Mouse (Mus musculus) heart, embryonic 11.5 days (tissue): Measurements from ENCODE around the gene Pbx4. TPM values are rescaled to one million over a fixed set of nuclear protein-coding genes. Genes with fewer than 3 reads are reported as not detected.
A peak's percentile ranks its signal among the peaks of the same experiment; 100 is the strongest.

ENCODE experiments used
- ATAC-seq: fragments of 200-750 bp; cut with Nextera tagmentation; replicated peaks from 2 replicates; pipeline ENCODE4 v1.8.0; 2017; ENCODE audit warnings: moderate library complexity; ENCODE audit not compliant: insufficient number of reproducible peaks, low FRiP score, low TSS enrichment
- H3K27ac ChIP-seq: fragments of 300-500 bp; sonication (generic); 2 replicates; pipeline ENCODE4 v1.5.1; 2014; ENCODE audit warnings: mild to moderate bottlenecking, low read depth, low read length
- H3K27me3 ChIP-seq: fragments of 300-500 bp; sonication (generic); 2 replicates; pipeline ENCODE4 v1.6.1; 2014; ENCODE audit warnings: mild to moderate bottlenecking, low read length, mixed read lengths; ENCODE audit not compliant: control insufficient read depth, insufficient read depth
- H3K36me3 ChIP-seq: fragments of 300-500 bp; sonication (generic); 2 replicates; pipeline ENCODE4 v1.6.1; 2014; ENCODE audit warnings: mild to moderate bottlenecking, low read length, moderate library complexity, mixed read lengths; ENCODE audit not compliant: control insufficient read depth, insufficient read depth
- H3K4me1 ChIP-seq: fragments of 300-500 bp; sonication (generic); 2 replicates; pipeline ENCODE4 v1.6.1; 2014; ENCODE audit warnings: low read length; ENCODE audit not compliant: control insufficient read depth, insufficient read depth
- H3K4me2 ChIP-seq: fragments of 300-500 bp; sonication (generic); 2 replicates; pipeline ENCODE4 v1.6.1; 2014; ENCODE audit warnings: mild to moderate bottlenecking, moderate library complexity
- H3K4me3 ChIP-seq: fragments of 300-500 bp; sonication (generic); 2 replicates; pipeline ENCODE4 v1.5.1; 2014; ENCODE audit warnings: low read depth, low read length
- H3K9ac ChIP-seq: fragments of 300-500 bp; sonication (generic); 2 replicates; pipeline ENCODE4 v1.6.1; 2014; ENCODE audit warnings: mild to moderate bottlenecking, low read depth, low read length, moderate library complexity
- H3K9me3 ChIP-seq: fragments of 300-500 bp; sonication (generic); replicated peaks from 2 replicates; pipeline ENCODE4 v1.6.1; 2016; ENCODE audit warnings: low read length; ENCODE audit not compliant: control insufficient read depth
- WGBS: fragments of 180-500 bp; shearing (Covaris S2); extraction: QIAGEN DNeasy Blood & Tissue Kit; methylation state at CpG from one replicate; pipeline ENCODE4 v1.1.7; 2014; ENCODE audit not compliant: insufficient replicate concordance; 5-methylcytosine and 5-hydroxymethylcytosine counted together
- polyA plus RNA-seq: library from polyadenylated mRNA; unstranded; fragments of >200 nt; fragmentation: Nextera tagmentation; extraction: Ambion mirVana; gene quantifications from 2 replicates; pipeline ENCODE4 v1.2.1, GENCODE M21; 2014

The Pbx4 gene
- polyA plus RNA-seq, 1 experiment from 2014 or later = 4.0 TPM

DNA sequence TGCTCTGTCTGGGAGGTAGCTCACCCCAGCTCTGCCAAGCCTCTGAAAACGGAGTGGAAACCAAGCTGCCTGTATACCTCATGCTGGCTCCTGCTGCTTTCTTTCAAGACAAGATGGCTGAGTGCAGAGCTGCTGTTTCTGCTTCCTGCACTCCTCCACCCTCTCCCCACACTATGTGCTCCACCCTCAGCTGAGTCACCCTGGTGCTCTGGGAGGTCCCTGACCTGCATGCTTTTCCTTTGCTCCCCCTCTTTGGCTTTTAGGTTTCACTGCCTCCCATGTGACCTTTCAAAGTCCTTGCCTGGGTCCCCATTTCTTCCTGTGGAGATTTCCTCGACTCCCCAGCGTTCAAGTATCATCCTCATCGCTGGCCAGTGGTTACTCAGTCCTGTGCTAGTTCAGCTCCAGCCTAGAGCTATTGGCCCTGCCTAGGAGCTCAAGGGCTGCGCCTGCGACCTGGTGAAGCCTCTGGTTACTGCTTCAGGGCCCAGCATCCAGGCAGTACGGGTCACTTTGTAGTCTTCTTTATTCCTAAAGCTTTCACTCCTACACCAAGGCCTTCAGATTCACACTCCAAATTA, 18.7 kb downstream of the Pbx4 start:
- Histone ChIP-seq H3K9me3 (no peaks in the 10 kb centered on the region), H3K27me3 (no peaks in the 10 kb centered on the region), H3K4me1 (peaks cover 6% of the 10 kb centered on the region), H3K4me3 (no peak overlapping the region), H3K27ac (no peak overlapping the region), H3K9ac (no peak overlapping the region), H3K4me2 (no peak overlapping the region), H3K36me3 (no peaks in the 10 kb centered on the region)
- no peak for ATAC-seq
- WGBS = 72% methylated on average over 7 of the region's 7 CpGs

DNA sequence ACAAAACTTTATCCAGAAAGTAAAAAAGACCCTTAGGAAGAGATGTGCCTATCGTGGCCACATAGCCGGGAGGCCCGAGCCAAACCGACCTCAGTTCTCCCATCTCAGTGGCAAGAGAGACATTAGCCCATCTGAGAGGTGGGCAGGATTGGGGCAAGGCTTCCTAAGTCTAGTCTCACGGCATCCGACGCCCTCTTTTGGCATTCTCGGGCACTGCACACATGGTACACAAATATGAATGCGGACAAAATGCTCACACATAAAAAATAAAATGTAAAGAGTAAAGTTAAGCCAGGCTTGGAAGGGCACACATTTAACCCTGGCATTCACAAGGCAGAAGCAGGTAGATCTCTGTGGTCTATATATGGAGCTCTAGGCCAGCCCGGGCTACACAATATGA, 21.6 kb downstream of the Pbx4 start:
- 84% methylated on average over 10 of the region's 10 CpGs for WGBS
- H3K4me3 ChIP-seq = no peak overlapping the region
- no peaks in the 10 kb centered on the region for H3K9me3 ChIP-seq
- no peak overlapping the region for H3K4me2 ChIP-seq
- peaks cover 3% of the 10 kb centered on the region for H3K4me1 ChIP-seq
- H3K27me3 ChIP-seq = no peaks in the 10 kb centered on the region
- H3K27ac ChIP-seq = no peak overlapping the region
- no peak overlapping the region for H3K9ac ChIP-seq
- no peak for ATAC-seq
- no peaks in the 10 kb centered on the region for H3K36me3 ChIP-seq

DNA sequence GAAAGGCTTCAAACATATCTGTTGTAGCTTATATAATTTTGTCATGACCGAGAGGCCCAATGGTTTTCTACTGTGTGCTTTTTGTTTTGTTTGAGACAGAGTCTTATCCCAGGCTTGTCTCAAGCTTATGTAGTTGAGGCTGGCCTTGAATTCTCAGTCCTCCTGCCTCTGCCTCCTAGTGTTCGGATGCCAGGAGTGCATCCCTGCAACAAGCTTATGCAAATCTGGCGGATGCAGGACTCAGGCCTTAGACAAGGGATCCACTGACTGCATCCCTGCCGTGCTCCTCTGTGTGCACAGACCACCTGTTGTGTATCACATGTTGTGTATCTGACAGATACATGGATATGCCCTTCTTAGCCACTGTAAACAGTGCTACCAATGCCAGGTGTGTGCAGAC, 28.5 kb downstream of the Pbx4 start:
- no peak for ATAC-seq
- Histone ChIP-seq H3K36me3 (no peaks in the 10 kb centered on the region), H3K27me3 (no peaks in the 10 kb centered on the region), H3K27ac (no peak overlapping the region), H3K4me1 (no peaks in the 10 kb centered on the region), H3K9ac (no peak overlapping the region), H3K4me2 (no peak overlapping the region), H3K4me3 (no peak overlapping the region), H3K9me3 (no peaks in the 10 kb centered on the region)
- 47% methylated on average over 4 of the region's 4 CpGs for WGBS

DNA sequence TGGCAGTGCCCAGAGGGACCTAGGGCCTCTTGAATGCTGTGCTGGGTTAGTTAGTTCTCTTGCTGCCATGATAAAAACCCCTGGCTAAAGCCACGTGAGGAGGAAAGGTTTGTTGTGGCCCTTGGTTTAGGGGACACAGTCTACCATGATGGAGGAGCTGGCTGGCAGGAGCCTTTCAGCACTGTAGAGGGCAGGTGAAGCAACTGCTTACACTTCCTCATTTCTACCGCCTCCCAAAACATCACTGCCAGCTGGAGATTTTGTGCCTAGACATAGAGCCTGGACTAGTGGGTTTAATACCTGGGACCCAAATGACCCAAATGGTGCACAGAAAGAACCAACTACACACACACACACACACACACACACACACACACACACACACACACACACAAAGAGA, 29.0 kb downstream of the Pbx4 start:
- H3K4me2 ChIP-seq = no peak overlapping the region
- H3K9me3 ChIP-seq = no peaks in the 10 kb centered on the region
- H3K27me3 ChIP-seq = no peaks in the 10 kb centered on the region
- 50% methylated on average over 2 of the region's 2 CpGs for WGBS
- H3K4me3 ChIP-seq = no peak overlapping the region
- no peaks in the 10 kb centered on the region for H3K4me1 ChIP-seq
- no peaks in the 10 kb centered on the region for H3K36me3 ChIP-seq
- no peak overlapping the region for H3K9ac ChIP-seq
- H3K27ac ChIP-seq = no peak overlapping the region
- ATAC-seq = no peak

DNA sequence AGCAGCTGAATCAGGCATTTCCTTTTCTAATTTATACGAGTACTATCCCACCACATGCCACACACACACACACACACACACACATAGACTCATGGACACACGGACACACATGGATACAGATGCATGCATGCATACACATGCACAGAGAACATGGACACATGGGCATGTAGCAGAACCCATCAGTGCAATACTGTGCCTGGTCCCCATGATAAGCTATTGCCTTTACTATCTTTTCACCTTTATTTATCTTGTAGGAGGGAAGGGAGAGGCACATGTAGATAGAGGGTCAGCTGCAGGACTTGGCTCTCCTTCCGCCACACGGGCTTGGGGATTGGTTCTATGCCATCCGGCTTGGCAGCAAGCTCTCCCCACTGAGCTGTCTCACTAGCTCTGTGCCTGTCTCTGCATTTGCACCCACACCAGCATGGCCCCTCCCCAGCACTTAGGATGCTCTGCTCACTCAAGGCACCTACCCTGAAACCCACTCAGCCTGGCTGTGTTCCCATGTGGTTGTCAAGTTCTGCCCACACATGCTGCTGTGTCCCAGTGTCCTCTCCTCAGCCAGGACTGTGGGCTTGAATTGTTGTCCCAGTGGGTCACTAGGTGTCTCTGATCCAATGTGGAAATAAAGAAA, 31.2 kb downstream of the Pbx4 start:
- Histone ChIP-seq H3K27ac (no peak overlapping the region), H3K9ac (0 out of 2 replicates have a peak overlapping the region, but pooled peaks have one; percentile 16), H3K36me3 (no peaks in the 10 kb centered on the region), H3K4me3 (no peak overlapping the region), H3K27me3 (no peaks in the 10 kb centered on the region), H3K4me2 (no peak overlapping the region), H3K4me1 (no peaks in the 10 kb centered on the region), H3K9me3 (no peaks in the 10 kb centered on the region)
- WGBS = 65% methylated on average over 5 of the region's 5 CpGs
- no peak for ATAC-seq

DNA sequence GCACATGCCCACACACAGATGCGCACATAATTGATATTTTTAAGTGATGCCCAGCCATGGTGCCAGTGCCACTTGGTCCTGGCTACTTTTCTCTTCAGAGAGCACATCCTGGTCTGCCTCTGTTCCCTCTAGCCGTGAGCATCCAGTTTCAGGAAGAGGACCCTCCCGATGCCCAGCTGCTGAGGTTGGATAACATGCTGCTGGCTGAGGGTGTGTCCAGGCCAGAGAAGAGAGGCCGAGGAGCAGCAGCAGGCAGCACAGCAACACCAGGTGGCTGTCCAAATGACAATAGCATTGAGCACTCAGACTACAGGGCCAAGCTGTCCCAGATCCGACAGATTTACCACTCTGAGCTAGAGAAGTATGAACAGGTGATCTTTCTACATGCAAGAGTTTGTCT, 31.9 kb downstream of the Pbx4 start:
- WGBS = 58% methylated on average over 5 of the region's 5 CpGs
- no peak overlapping the region for H3K4me2 ChIP-seq
- H3K4me1 ChIP-seq = no peaks in the 10 kb centered on the region
- no peaks in the 10 kb centered on the region for H3K9me3 ChIP-seq
- no peaks in the 10 kb centered on the region for H3K36me3 ChIP-seq
- no peak overlapping the region for H3K9ac ChIP-seq
- H3K27me3 ChIP-seq = no peaks in the 10 kb centered on the region
- no peak for ATAC-seq
- H3K27ac ChIP-seq = no peak overlapping the region
- H3K4me3 ChIP-seq = no peak overlapping the region

DNA sequence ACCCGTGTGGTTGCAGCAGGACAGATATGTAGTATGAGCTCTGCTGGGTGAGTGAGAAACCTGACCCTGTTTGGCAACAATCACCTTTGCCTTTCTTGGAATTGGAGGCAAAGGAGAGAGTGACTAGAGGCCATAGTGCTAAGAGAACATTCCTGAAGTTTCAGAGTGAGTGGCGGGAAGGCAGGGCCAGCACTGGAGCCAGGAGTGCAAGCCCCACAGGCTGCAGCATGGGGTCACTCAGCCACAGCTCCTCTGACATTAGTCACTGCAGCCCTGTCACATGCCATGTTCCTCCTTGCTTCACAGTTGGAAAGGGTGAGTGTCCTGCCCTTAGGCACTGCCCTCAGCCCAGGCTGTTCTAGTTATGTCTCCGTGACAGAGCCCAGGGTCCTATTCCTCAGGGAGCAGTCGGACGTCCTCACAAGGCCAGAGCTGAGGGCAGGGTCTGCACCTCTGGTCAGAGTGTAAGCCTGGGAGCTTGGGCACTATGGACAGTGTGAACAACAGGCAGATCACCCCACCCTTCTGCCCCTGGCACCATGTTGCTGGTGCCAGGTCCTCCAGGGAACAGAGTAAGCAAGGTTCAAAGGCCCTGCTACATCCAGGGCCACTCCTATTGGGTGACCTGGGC, 35.5 kb downstream of the Pbx4 start:
- ATAC-seq = no peak
- 58% methylated on average over 5 of the region's 5 CpGs for WGBS
- H3K4me2 ChIP-seq = no peak overlapping the region
- H3K4me1 ChIP-seq = no peaks in the 10 kb centered on the region
- no peaks in the 10 kb centered on the region for H3K9me3 ChIP-seq
- no peaks in the 10 kb centered on the region for H3K36me3 ChIP-seq
- no peak overlapping the region for H3K4me3 ChIP-seq
- H3K9ac ChIP-seq = no peak overlapping the region
- H3K27me3 ChIP-seq = peaks cover 7% of the 10 kb centered on the region
- H3K27ac ChIP-seq = no peak overlapping the region

DNA sequence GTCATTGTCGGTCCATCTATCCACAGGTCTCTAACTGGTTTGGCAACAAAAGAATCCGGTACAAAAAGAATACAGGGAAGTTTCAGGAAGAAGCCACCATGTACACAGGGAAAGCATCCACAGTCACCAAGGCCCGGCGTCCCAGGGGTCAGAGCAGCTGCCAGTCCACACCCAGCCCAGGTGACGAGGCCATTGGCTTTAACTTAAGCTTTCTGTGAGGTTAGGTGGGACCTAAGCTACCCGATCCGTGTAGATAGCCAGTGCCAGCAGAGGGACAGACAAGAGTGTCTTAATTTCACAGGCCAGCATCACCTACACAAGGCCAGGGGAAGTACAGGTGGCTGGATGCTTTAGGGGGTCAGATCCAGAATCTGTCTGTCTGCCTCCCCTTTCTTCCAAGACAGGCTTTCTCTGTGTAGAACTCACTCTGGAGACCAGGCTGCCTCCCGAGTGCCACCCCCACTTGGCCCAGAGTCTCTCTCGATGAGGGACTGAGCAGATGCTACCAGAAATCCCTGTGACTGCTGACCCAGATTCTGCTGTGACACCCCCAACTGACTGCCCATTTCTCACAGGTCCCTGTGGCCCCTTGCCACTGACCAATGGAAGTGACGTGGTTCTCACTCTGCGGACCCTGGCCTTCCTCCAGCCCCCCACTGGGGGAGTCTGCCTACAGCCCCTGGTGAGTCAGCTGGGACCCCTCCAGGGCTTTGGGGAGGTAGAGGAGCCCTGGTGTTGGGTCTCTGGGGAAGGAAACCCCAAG, 37.9 kb downstream of the Pbx4 start:
- no peak overlapping the region for H3K4me2 ChIP-seq
- H3K36me3 ChIP-seq = no peaks in the 10 kb centered on the region
- no peaks in the 10 kb centered on the region for H3K4me1 ChIP-seq
- WGBS = 71% methylated on average over 11 of the region's 11 CpGs
- H3K4me3 ChIP-seq = no peak overlapping the region
- peaks cover 14% of the 10 kb centered on the region for H3K27me3 ChIP-seq
- ATAC-seq = no peak
- H3K27ac ChIP-seq = no peak overlapping the region
- H3K9ac ChIP-seq = no peak overlapping the region
- no peaks in the 10 kb centered on the region for H3K9me3 ChIP-seq
